Mouse (Mus musculus) myocyte (in vitro differentiated cells): ENCODE data around the gene Pappa.

Experiments used
- CEBPB ChIP-seq: IDR thresholded peaks from 2 replicates; pipeline ENCODE4 v1.6.1; 2011; ENCODE audit warnings: mild to moderate bottlenecking, moderate library complexity; ENCODE audit not compliant: poor library complexity, insufficient read depth, severe bottlenecking
- MAX ChIP-seq: IDR thresholded peaks from one replicate; pipeline ENCODE4 v1.6.1; 2011; ENCODE audit warnings: low read depth, mild to moderate bottlenecking, control low read depth
- MYOD1 ChIP-seq, 3 experiments: IDR thresholded peaks; one replicate each; pipeline ENCODE4 v1.6.1; 2011; ENCODE audit warnings: control low read depth in 2 of 3, low read depth in 2 of 3, mild to moderate bottlenecking in 2 of 3, moderate library complexity in 1 of 3; ENCODE audit not compliant: insufficient read length in 2 of 3, control insufficient read depth in 1 of 3
- MYOG ChIP-seq, 3 experiments: IDR thresholded peaks; one replicate each; pipeline ENCODE4 v1.6.1; 2011; ENCODE audit warnings: control low read depth in 2 of 3, low read depth in 2 of 3, mild to moderate bottlenecking in 2 of 3; ENCODE audit not compliant: insufficient read length in 2 of 3, control insufficient read depth in 1 of 3, insufficient read depth in 1 of 3
- POLR2A ChIP-seq: IDR thresholded peaks from one replicate; pipeline ENCODE4 v1.6.1; 2011; ENCODE audit warnings: low read depth, mild to moderate bottlenecking, control low read depth, moderate library complexity; ENCODE audit not compliant: insufficient read length
- POLR2AphosphoS2 ChIP-seq: IDR thresholded peaks from one replicate; pipeline ENCODE4 v1.6.1; 2011; ENCODE audit warnings: low read depth, control low read depth; ENCODE audit not compliant: insufficient read length
- TCF12 ChIP-seq: IDR thresholded peaks from one replicate; pipeline ENCODE4 v1.6.1; 2011; ENCODE audit warnings: mild to moderate bottlenecking, control low read depth; ENCODE audit not compliant: poor library complexity, insufficient read depth, severe bottlenecking
- USF1 ChIP-seq: IDR thresholded peaks from one replicate; pipeline ENCODE4 v1.6.1; 2011; ENCODE audit warnings: low read depth, mild to moderate bottlenecking, control low read depth, moderate library complexity

GRCm38 (mm10) chr4:65333718-65334117, 209.7 kb downstream of the Pappa start:
- TF ChIP-seq POLR2A (no peak), MAX (no peak), CEBPB (no peak), POLR2AphosphoS2 (no peak), MYOD1 (IDR thresholded peaks at IDR 0.05; ENCODE audit: control insufficient read depth in 1 of 3, insufficient read length in 2 of 3, low read depth in 2 of 3) (no peak), TCF12 (no peak), USF1 (no peak), MYOG (IDR thresholded peaks at IDR 0.05; ENCODE audit: control insufficient read depth in 1 of 3, insufficient read depth in 1 of 3, insufficient read length in 2 of 3, low read depth in 2 of 3) (no peak)
